Mouse (Mus musculus): ENCODE data around the gene Anapc15. TPM values are rescaled to one million over a fixed set of nuclear protein-coding genes. Genes with fewer than 3 reads are reported as not detected.

The Anapc15 gene
- total RNA-seq (2021) = 10 to 100 TPM; 27.4 to 33.2 TPM
- long read RNA-seq, experiment 1, transcript Anapc15-210 (6 exons, 3,103 nt) = major isoform, 11 of 24 reads
- long read RNA-seq, experiment 1, partial matches to known transcripts = 2 of 24 reads
- long read RNA-seq, experiment 1, other reads (novel, unspliced or antisense) = 11 of 24 reads
- long read RNA-seq, experiment 2, partial matches to known transcripts = 0 of 4 reads
- long read RNA-seq, experiment 2, other reads (novel, unspliced or antisense) = 2 of 4 reads

GRCm38 (mm10) chr7:101863415-101863814 lies at the start of gene Anapc15:
Anapc15 (plus strand) TSS chr7:101863715.
- no peak for DNase-seq

GRCm38 (mm10) chr7:101817861-101818401 lies 45.6 kb upstream of the Anapc15 start, which contains the start of gene Phox2a:
Phox2a (plus strand) TSS chr7:101818313.
- DNase-seq = peak; percentile 42 to 48

GRCm38 (mm10) chr7:101820295-101821030 lies 43.1 kb upstream of the Anapc15 start:
- peak in 1 of 2 experiments; percentile 29 for DNase-seq

- DNase-seq = peak; percentile 61 to 71
Observed at GRCm38 (mm10) chr7:101821571-101822501, 41.7 kb upstream of the Anapc15 start.

GRCm38 (mm10) chr7:101822836-101823757 lies 40.4 kb upstream of the Anapc15 start:
- peak; percentile 64 to 71 for DNase-seq

GRCm38 (mm10) chr7:101823758-101824630 lies 39.5 kb upstream of the Anapc15 start:
- no peak for DNase-seq

GRCm38 (mm10) chr7:101830373-101830772 lies 33.1 kb upstream of the Anapc15 start:
- DNase-seq = no peak

GRCm38 (mm10) chr7:101831437-101831836 lies 32.1 kb upstream of the Anapc15 start:
- no peak for DNase-seq

- no peak for DNase-seq
Observed at GRCm38 (mm10) chr7:101832372-101832771, 31.1 kb upstream of the Anapc15 start.

- no peak for DNase-seq
Observed at GRCm38 (mm10) chr7:101833352-101833751, 30.2 kb upstream of the Anapc15 start.

- no peak for DNase-seq
Observed at GRCm38 (mm10) chr7:101833916-101834584, 29.5 kb upstream of the Anapc15 start.

GRCm38 (mm10) chr7:101834903-101835302 lies 28.6 kb upstream of the Anapc15 start:
- DNase-seq = no peak

GRCm38 (mm10) chr7:101835457-101836109 lies 27.9 kb upstream of the Anapc15 start:
- no peak for DNase-seq

- peak; percentile 74 to 88 for DNase-seq
Observed at GRCm38 (mm10) chr7:101836271-101837153, 27.0 kb upstream of the Anapc15 start.

GRCm38 (mm10) chr7:101837154-101837605 lies 26.3 kb upstream of the Anapc15 start:
- DNase-seq = no peak

- peak; percentile 94 to 96 for DNase-seq
Observed at GRCm38 (mm10) chr7:101837606-101838471, 25.7 kb upstream of the Anapc15 start, which contains the start of gene Inppl1. Inppl1 (minus strand) TSS chr7:101838229.

Measured in adrenal gland, postnatal 36 days (tissue).